Mouse (Mus musculus): ENCODE results near the gene Gm20388.

DNA sequence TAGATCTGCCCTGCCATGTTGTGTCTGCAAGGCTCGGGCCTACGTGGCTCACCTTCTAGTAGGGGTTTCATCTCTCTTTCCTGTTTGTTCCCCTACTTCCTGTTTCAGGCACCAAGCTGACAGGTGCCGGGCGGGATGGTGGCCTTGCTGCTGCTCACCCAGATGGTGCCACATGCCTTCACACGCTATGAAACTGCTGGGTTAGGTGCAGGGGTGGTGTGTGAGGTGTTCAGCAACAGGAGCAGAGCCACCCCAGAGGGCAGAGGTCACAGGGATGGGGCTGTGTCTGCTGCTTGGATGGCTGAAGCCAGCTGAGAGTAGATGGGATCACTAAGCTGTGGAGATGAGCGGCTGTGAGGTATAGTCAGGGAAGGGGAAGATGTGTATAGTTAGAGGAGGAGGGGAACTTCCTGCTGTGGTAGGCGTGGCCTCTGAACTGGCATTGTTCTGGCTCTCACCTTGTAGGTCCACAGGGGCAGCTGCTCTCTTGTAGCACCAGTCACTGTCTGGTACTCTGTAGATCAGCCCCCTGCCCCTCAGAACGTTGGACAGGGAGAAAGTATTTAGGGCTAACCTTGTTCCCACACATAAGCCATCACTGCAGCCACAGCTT lies 4363.1 kb downstream of the Gm20388 start:
- TF ChIP-seq CTCF (IDR thresholded peaks at IDR 0.05; ENCODE audit: insufficient read depth, low read depth, low read length) (no peak), POLR2A (IDR thresholded peaks at IDR 0.05; ENCODE audit: insufficient read depth, low read depth, low read length) (no peak)

Measured in olfactory bulb, adult 2 months (tissue).